ENCODE assay signal across 8 mouse cellular contexts in the genomic region with DNA sequence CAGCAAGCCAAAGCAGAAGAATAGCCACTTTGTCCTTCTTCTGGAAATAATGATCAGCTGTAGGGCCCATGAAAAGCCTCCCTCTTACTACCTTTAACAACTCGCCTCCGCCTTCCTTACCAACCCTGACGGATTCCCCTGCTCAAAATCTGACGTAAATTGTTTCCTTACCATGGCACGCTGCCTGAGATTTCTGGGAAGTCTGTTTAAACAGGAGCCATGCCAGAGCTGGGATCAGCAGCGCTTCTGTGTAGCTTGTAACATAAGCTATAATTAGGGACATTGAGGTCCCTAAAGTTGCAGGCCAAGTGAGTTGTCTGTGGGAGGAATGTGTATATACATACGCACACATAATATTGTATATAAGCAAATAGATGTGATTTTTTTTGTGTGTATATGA.
DNase-seq lines count a peak whose midpoint lies in the region; ATAC-seq lines count a peak whose summit lies in the region.

No protein-coding gene starts in this region.

- DNase-seq in kidney, postnatal 25 days, result peak; percentile 4 to 35
- DNase-seq in kidney, adult 18-20 months, result no peak
- DNase-seq in fibroblast of lung, adult 2 months (ENCODE audit: low read depth), result peak; percentile 70
- peak; percentile 59 to 71 for DNase-seq in heart, postnatal 14 days
- DNase-seq in right cerebral cortex, adult 2 months (ENCODE audit: low spot score in 2 of 2), result peak; percentile 15 to 22
- no peak for DNase-seq in neural tube, embryonic 10.5 days (ENCODE audit: extremely low spot score, low spot score)
- no peak for DNase-seq in embryo, embryonic 9.5 days (ENCODE audit: extremely low spot score)

- intact Hi-C loops in heart, postnatal 14 days (cut with DNase I), result no loop called here

- ATAC-seq in activated CD4-positive, CD25-positive, alpha-beta regulatory T cell, adult 4 months, result no peak

Comparison
In these comparisons a context has a peak if more than half of its experiments do, and no peak if none do; other contexts are left out.
1. DNase-seq: peak in kidney, postnatal 25 days (2 of 2), fibroblast of lung, adult 2 months (single experiment), heart, postnatal 14 days (2 of 2) and right cerebral cortex, adult 2 months (2 of 2); none in kidney, adult 18-20 months (single experiment), neural tube, embryonic 10.5 days (single experiment) and embryo, embryonic 9.5 days (single experiment).